Mouse (Mus musculus) embryonic facial prominence, embryonic 10.5 days (tissue): ENCODE measurements around the gene Creg2. TPM values are rescaled to one million over a fixed set of nuclear protein-coding genes. Genes with fewer than 3 reads are reported as not detected.
"Not testable (repeated sequence)": the region's sequence is repeated elsewhere in the genome, so short reads cannot be mapped to it uniquely, and the experiment has no call there.

ENCODE experiments used
- DNase-seq: peaks from one replicate; pipeline ENCODE4 v3.0.0-alpha.2; 2017; ENCODE audit warnings: low spot score
- H3K27ac ChIP-seq: fragments of 300-500 bp; sonication (generic); replicated peaks from 2 replicates; pipeline ENCODE4 v1.5.1; 2016; ENCODE audit warnings: mild to moderate bottlenecking
- H3K27me3 ChIP-seq: fragments of 300-500 bp; sonication (generic); replicated peaks from 2 replicates; pipeline ENCODE4 v1.6.1; 2016; ENCODE audit warnings: low read depth, mild to moderate bottlenecking; ENCODE audit not compliant: poor library complexity, severe bottlenecking
- H3K36me3 ChIP-seq: fragments of 300-500 bp; sonication (generic); replicated peaks from 2 replicates; pipeline ENCODE4 v1.6.1; 2016; ENCODE audit warnings: mild to moderate bottlenecking, moderate library complexity
- H3K4me1 ChIP-seq: fragments of 300-500 bp; sonication (generic); 2 replicates; pipeline ENCODE4 v1.6.1; 2016
- H3K4me3 ChIP-seq: fragments of 300-500 bp; sonication (generic); 2 replicates; pipeline ENCODE4 v1.5.1; 2016; ENCODE audit warnings: mild to moderate bottlenecking, moderate library complexity
- H3K9me3 ChIP-seq: fragments of 300-500 bp; sonication (generic); 2 replicates; pipeline ENCODE4 v1.6.1; 2016; ENCODE audit warnings: mild to moderate bottlenecking
- WGBS: fragments of 180-500 bp; shearing (Covaris S2); methylation state at CpG from one replicate; pipeline ENCODE4 v1.1.7; 2016; 5-methylcytosine and 5-hydroxymethylcytosine counted together
- polyA plus RNA-seq: library from polyadenylated mRNA; unstranded; fragments of >200 nt; fragmentation: Nextera tagmentation; extraction: Ambion mirVana; gene quantifications from 2 replicates; pipeline ENCODE4 v1.2.1, GENCODE M21; 2016

Gene Creg2
- polyA plus RNA-seq, 1 experiment from 2014 or later: 0.06 TPM

DNA sequence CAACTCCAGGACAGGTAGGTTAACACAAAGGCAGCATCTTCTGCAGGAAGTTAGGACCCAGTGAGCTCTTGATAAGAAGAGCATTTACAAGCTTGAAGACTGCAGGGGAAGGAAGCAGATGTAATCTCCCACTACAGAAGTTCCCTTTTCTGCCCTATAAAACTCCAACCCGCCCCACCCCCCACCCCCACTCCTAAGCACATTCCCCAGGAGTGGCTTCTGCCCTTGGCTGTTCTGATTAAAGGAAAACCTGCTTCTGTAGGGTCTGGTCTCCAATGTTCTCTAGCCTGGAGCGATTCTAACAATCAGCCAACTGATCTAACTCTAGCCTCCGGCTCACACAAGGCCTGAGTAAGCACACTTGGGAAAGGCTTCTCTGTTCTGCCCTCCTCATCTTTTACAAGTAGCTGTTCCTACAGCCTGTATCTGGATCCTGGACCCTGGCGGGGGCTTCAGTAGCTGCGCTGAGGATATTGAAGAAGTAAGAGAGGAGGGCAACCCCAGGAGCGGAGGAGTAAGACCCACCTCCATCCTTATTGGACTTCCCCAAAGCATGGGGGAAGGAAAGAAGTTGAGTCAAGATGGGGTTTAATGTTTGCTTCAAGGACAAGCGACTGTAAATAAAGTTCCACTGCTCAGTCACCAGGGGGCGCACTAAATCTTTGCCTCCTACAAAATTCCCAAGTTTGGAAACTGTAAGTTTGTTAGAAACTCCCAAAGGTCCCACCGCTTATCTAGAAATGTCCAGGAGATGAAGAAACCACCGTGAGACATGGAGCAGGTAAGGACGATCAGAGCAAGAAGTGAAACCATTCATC is 36.6 kb downstream of the Creg2 start:
- H3K36me3 ChIP-seq: no peaks in the 10 kb centered on the region
- H3K27me3 ChIP-seq: no peaks in the 10 kb centered on the region
- peaks cover 22% of the 10 kb centered on the region for H3K4me1 ChIP-seq
- 23% methylated on average over 11 of the region's 11 CpGs for WGBS
- H3K9me3 ChIP-seq: no peaks in the 10 kb centered on the region
- no peak overlapping the region for H3K4me3 ChIP-seq
- peak overlapping the region; percentile 60 for H3K27ac ChIP-seq
- DNase-seq: peak; percentile 76

DNA sequence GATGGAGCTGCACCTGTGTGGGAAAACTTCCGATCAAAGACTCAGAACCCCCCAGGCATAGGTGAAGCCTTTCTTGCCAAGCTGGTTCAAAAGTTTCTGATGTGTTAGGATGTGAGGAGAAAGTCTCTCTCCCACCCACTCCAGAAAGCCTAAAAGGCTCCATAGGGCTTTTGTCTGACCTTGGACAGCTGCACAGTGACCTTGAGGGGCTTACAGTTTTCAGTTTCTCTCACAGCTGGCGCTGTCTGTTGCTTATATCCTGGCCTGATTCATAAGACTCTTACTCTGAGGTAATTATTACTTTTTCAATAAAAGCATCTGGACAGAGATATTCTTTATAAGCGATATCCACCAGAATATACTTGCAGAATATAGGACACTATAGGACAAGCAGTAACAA is 38.2 kb downstream of the Creg2 start:
- H3K27me3 ChIP-seq: no peaks in the 10 kb centered on the region
- no peak overlapping the region for H3K27ac ChIP-seq
- H3K4me1 ChIP-seq: peaks cover 28% of the 10 kb centered on the region
- H3K36me3 ChIP-seq: no peaks in the 10 kb centered on the region
- no peak overlapping the region for H3K4me3 ChIP-seq
- 88% methylated on average over 3 of the region's 3 CpGs for WGBS
- no peak for DNase-seq
- no peaks in the 10 kb centered on the region for H3K9me3 ChIP-seq

DNA sequence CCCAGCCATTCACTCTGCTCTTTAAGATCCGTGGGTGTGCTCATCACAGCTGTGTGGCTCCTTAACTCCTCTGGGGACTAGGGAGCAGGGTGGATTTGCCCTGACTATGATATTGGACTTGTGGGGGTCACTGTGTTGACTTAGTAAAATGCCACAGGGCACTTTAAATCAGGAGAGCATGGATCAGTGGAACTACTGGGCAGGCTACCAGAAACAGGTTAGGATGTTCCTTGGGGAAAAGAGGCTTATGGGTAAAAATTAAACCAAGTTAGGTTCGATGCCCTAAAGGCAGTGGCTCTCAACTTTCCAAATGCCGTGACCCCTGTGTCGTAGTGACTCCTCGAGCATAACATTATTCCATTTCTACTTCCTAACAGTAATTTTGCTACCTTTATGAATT is 38.8 kb downstream of the Creg2 start:
- no peak overlapping the region for H3K27ac ChIP-seq

DNA sequence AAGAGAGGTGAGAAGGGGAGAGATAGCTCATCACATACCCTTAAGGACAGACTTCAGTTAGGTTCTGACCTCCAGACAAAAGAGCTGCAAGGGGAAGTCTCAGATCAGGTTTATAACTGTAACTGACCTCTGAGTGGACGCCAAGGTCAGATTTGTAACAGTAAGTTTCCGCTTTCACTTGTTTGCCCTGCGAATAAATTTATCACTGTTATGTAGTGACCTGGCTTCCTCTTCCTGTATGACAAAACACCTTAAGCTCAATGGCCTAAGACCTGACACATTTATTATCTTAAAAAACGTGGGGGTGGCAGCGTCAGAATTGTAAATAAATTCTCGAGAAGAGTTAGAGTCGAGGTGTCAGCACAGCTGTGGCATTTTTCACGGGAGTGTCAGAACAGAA is 42.7 kb downstream of the Creg2 start:
- Histone ChIP-seq H3K4me1 (peaks cover 27% of the 10 kb centered on the region), H3K36me3 (no peaks in the 10 kb centered on the region), H3K9me3 (no peaks in the 10 kb centered on the region), H3K4me3 (no peak overlapping the region), H3K27me3 (no peaks in the 10 kb centered on the region), H3K27ac (0 out of 2 replicates have a peak overlapping the region, but pooled peaks have one; percentile 24)
- no peak for DNase-seq
- 76% methylated on average over 8 of the region's 8 CpGs for WGBS

More for the DNA sequence above, 38.8 kb downstream of the Creg2 start:
- H3K27me3 ChIP-seq: no peaks in the 10 kb centered on the region
- no peak overlapping the region for H3K4me3 ChIP-seq
- no peaks in the 10 kb centered on the region for H3K9me3 ChIP-seq
- no peak for DNase-seq
- 76% methylated on average over 5 of the region's 5 CpGs for WGBS
- H3K36me3 ChIP-seq: no peaks in the 10 kb centered on the region
- H3K4me1 ChIP-seq: peaks cover 28% of the 10 kb centered on the region

DNA sequence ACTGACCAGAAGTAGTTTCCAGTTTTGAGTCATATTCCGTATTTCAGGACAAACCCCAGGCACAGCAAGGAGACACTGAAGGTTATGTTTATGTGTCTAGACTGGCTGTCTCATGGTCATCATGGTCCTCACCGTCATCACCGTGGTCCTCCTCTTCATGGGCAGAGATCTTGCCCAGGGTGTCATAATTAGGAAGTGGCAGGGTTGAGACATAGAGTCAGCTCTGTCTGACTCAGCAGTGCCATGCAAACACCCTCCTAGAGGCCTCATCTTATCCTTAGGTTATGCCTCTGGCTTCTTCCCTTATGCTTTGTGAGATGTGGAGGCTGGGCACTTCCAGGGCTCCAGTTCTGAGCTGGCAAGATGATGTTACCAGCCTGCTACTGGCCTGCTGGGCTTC is 48.8 kb downstream of the Creg2 start:
- Histone ChIP-seq H3K27ac (no peak overlapping the region), H3K9me3 (peaks cover 4% of the 10 kb centered on the region; the same call in 1 of the 2 replicates), H3K4me3 (no peak overlapping the region), H3K36me3 (no peaks in the 10 kb centered on the region), H3K27me3 (no peaks in the 10 kb centered on the region), H3K4me1 (peaks cover 19% of the 10 kb centered on the region)
- DNase-seq: no peak
- 97% methylated on average over 3 of the region's 3 CpGs for WGBS

DNA sequence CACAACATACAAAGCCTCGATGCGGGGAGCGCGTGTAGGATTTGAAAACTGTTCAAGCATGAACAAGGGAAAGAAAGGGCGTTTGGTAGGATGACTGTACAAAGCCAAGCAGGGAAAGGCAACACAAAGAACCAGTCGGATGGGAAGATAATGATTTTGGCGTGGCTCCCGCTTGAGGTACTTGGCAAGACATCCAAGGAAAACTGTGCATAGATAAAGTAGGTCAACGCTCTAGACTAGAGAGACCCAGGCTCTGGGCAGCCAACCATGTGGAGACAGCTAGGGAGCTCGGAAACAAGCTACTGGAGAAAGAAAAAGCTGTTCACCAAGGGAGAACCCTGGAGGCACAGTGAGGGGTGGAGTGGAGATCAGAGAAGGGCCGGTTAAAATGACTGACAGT is 52.5 kb downstream of the Creg2 start:
- no peak for DNase-seq
- H3K4me3 ChIP-seq: no peak overlapping the region
- no peak overlapping the region for H3K27ac ChIP-seq
- no peaks in the 10 kb centered on the region for H3K27me3 ChIP-seq
- 77% methylated on average over 11 of the region's 11 CpGs for WGBS
- peaks cover 4% of the 10 kb centered on the region; the same call in 1 of the 2 replicates for H3K9me3 ChIP-seq
- H3K36me3 ChIP-seq: no peaks in the 10 kb centered on the region
- peaks cover 5% of the 10 kb centered on the region for H3K4me1 ChIP-seq

DNA sequence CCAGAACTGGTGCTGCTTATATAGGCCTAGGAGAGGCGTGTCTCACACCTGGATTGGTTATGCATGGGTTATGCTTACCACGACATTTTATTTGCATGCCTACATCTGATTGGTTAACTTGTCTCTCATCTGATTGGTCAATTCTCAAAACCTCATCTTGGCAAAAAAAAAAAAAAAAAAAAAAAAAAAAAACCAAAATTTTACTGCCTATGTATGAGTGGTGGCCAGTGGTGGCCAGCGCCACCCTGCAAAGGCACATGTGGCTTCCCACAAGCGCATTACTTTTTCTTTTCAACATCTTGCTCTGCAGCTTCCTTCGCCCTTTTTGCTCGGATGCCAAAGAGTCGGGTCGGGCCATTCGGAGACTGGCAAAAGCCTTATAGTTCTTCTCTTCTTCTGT is 54.1 kb downstream of the Creg2 start:
- WGBS: 94% methylated on average over 9 of the region's 9 CpGs
- not testable (repeated sequence) for H3K4me3 ChIP-seq, DNase-seq, H3K9me3 ChIP-seq, H3K27me3 ChIP-seq, H3K27ac ChIP-seq, H3K36me3 ChIP-seq, H3K4me1 ChIP-seq

DNA sequence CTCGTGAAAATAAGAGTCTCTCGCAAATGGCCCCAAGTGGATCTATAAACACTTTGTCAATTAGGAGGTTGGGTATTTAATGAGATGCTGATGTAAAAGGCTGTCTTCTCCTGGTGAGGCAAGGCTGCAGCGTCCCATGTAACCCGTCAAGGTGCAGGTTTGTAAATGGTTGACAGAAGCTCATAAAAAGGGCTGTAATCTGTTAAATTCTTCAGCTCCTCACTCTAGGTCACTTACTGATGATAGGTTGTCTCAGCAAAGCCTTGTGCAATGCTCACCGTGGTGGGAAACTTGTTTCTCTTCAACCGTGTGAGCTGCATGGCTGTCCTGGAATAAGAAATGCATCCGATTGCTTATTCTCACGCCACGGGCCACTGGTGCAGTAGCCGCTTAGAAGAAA is 57.4 kb downstream of the Creg2 start:
- no peak for DNase-seq
- Histone ChIP-seq H3K27me3 (no peaks in the 10 kb centered on the region), H3K27ac (no peak overlapping the region), H3K4me3 (no peak overlapping the region), H3K36me3 (no peaks in the 10 kb centered on the region), H3K4me1 (no peaks in the 10 kb centered on the region), H3K9me3 (no peaks in the 10 kb centered on the region)
- 89% methylated on average over 10 of the region's 10 CpGs for WGBS

DNA sequence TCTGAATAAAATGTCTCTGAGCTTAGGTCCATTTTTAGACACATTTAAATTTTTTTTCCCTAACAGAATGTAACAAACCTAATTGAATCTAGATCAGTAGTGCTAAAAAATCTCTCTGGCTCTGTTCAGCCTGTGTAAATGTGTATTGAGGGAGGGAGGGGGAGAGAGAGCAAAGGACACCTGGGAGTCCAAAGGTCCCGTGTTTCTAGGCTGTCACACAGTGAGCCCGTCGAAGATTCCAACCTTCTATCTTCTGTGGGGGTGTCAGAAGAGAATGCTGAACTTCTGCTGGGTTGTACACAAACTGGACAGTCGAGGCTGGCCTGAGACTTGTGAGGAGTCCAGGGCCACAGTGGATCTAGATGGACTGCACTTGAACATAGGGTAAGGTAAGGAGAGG is 59.2 kb downstream of the Creg2 start:
- H3K9me3 ChIP-seq: no peaks in the 10 kb centered on the region
- H3K27ac ChIP-seq: no peak overlapping the region
- no peaks in the 10 kb centered on the region for H3K4me1 ChIP-seq
- no peak for DNase-seq
- no peaks in the 10 kb centered on the region for H3K36me3 ChIP-seq
- no peak overlapping the region for H3K4me3 ChIP-seq
- 81% methylated on average over 4 of the region's 4 CpGs for WGBS
- H3K27me3 ChIP-seq: no peaks in the 10 kb centered on the region

DNA sequence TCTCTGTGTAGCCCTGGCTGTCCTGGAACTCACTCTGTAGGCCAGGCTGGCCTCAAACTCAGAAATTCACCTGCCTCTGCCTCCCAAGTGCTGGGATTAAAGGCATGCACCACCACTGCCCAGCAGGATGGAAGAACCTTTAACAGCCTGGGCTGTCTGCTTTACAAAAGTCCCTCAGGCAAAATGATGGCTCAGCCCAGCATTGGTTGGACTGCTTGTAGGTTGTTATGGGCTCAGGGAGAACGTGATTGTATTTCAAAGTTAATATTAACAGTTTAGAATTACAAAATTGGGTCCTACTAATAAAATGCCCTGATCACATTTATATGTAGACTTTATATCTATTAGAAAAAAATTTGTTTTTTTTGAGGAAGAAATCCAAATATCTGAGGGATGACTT is 59.7 kb downstream of the Creg2 start:
- H3K36me3 ChIP-seq, H3K27ac ChIP-seq, H3K4me1 ChIP-seq, DNase-seq, H3K4me3 ChIP-seq, H3K9me3 ChIP-seq, H3K27me3 ChIP-seq: not testable (repeated sequence)
- 75% methylated on average over 1 of the region's 1 CpGs for WGBS

DNA sequence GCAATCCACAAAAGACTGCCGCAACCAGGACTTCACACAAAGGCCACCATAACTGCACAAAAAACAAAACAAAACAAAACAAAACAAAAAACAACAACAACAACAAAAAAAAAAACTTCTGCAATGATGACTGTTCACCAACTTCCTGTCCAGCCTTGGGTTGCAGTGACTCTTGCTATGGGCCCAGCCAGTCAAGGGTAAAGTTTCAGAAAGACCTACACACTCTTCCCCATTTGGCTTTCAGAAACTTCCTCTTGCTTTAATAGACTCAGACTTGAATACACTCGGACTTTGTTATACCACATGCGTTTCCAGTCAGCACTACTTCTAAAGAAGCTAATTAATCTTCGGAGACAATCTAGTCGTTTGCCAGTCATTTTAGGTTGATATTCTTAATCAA is 61.1 kb downstream of the Creg2 start:
- Histone ChIP-seq H3K4me3 (no peak overlapping the region), H3K4me1 (no peaks in the 10 kb centered on the region), H3K9me3 (no peaks in the 10 kb centered on the region), H3K27ac (no peak overlapping the region), H3K27me3 (no peaks in the 10 kb centered on the region), H3K36me3 (no peaks in the 10 kb centered on the region)
- no peak for DNase-seq
- 86% methylated on average over 5 of the region's 5 CpGs for WGBS

DNA sequence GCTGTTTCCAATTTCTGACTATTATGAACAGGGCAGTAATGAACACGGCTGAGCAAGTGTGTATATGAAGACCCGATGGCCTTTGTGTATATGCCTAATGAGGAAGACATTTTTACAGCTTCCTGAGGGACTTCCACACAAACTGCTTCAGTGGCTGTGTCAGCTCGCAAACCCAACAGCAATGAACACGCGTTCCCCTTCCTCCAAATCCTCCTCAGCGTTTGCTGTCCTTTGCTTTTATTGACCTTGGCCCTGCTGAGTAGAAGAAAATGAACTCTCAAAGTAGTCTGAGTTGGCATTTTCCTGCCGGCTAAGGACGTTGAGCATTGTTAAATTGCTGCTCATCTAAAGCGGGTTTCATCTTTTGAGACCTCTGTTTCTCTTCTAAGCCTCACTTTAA is 65.9 kb downstream of the Creg2 start:
- no peaks in the 10 kb centered on the region for H3K27me3 ChIP-seq
- no peak for DNase-seq
- 87% methylated on average over 9 of the region's 9 CpGs for WGBS
- no peaks in the 10 kb centered on the region for H3K9me3 ChIP-seq
- H3K4me1 ChIP-seq: 0 out of 2 replicates have a peak, but pooled peaks cover 5% of the 10 kb centered on the region
- no peak overlapping the region for H3K27ac ChIP-seq
- no peak overlapping the region for H3K4me3 ChIP-seq
- no peaks in the 10 kb centered on the region for H3K36me3 ChIP-seq

DNA sequence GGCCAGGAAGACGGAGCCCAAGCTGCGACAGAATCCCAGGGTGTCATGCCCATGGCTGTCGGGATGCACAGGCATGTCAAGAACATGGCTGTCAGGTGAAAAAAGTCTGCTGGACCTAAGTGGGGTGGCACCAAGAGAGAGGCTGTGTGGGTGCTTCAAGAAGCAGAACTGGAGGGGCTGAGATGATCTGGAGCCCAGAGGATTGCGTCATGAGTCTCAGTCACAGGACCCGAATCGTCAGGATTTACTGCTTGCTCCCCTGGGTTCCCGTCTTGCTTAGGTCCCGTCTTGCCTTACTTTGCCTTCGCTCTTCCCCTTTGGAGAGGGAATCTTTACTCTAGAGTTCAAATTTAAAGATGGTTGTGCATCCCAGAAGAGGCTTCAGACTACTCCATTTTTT is 68.1 kb downstream of the Creg2 start:
- no peak overlapping the region for H3K27ac ChIP-seq
- no peaks in the 10 kb centered on the region for H3K9me3 ChIP-seq
- no peaks in the 10 kb centered on the region for H3K36me3 ChIP-seq
- DNase-seq: no peak
- H3K4me1 ChIP-seq: peaks cover 18% of the 10 kb centered on the region
- 91% methylated on average over 9 of the region's 9 CpGs for WGBS
- H3K27me3 ChIP-seq: no peaks in the 10 kb centered on the region
- no peak overlapping the region for H3K4me3 ChIP-seq
